Mouse (Mus musculus) retina, embryonic 14.5 days (tissue): ENCODE results near the gene Enam.
A peak's percentile ranks its signal among the peaks of the same experiment; 100 is the strongest.
"Not testable (repeated sequence)": the region's sequence is repeated elsewhere in the genome, so short reads cannot be mapped to it uniquely, and the experiment has no call there.

Experiments
- DNase-seq: peaks from one replicate; pipeline ENCODE4 v3.0.0-alpha.2; 2015; ENCODE audit warnings: low spot score

The Enam gene

DNA sequence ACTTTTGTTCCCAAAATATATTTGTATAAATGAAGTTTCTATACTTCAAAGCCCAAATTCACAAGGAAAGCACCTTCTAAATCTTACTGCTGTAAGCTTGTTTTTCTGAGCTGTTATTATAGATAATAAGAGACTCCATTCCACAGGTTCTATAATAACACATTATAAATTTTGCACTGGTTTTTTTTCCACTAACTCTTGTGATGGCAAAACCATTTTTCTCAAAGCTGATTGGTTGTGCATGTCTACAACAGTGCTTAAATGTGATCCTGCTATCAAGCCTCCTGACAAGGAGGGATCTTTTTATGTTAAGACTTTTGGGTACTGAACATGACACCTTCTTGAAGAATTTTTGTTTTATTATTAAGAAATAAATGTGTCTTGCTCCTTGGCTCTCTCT lies at the start of gene Enam:
Enam (plus strand) TSS at position 301 of the 400 bp plus-strand sequence.
- DNase-seq, result no peak

DNA sequence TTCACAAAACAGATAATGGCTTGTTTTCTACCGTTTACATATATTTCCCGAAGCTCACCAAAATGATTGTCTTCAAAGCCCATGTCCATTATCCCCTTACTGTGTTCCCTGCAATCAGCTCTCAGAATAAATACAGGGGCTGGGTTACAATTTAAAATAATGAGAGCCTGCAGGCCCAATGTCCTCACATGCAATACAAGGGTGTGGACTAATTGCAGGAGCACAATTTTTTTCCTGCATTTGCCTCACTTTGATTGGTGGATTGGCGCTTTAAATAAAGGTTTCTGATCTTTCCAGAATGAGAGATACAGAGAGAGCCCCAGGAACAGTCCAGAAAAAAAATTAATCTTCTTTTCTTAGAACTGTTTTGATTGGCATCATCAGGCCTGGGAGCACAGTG lies 32.1 kb upstream of the Enam start, which contains the start of gene Ambn:
Ambn (plus strand) TSS at position 301 of the 400 bp plus-strand sequence.
- no peak for DNase-seq

DNA sequence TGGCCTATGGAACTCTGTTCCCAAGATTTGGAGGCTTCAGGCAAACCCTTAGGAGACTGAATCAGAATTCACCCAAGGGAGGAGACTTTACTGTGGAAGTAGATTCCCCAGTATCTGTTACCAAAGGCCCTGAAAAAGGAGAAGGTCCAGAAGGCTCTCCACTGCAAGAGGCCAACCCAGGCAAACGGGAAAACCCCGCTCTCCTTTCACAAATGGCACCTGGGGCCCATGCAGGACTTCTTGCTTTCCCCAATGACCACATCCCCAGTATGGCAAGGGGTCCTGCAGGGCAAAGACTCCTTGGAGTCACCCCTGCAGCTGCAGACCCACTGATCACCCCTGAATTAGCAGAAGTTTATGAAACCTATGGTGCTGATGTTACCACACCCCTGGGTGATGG lies 20.3 kb upstream of the Enam start:
- DNase-seq, result no peak

DNA sequence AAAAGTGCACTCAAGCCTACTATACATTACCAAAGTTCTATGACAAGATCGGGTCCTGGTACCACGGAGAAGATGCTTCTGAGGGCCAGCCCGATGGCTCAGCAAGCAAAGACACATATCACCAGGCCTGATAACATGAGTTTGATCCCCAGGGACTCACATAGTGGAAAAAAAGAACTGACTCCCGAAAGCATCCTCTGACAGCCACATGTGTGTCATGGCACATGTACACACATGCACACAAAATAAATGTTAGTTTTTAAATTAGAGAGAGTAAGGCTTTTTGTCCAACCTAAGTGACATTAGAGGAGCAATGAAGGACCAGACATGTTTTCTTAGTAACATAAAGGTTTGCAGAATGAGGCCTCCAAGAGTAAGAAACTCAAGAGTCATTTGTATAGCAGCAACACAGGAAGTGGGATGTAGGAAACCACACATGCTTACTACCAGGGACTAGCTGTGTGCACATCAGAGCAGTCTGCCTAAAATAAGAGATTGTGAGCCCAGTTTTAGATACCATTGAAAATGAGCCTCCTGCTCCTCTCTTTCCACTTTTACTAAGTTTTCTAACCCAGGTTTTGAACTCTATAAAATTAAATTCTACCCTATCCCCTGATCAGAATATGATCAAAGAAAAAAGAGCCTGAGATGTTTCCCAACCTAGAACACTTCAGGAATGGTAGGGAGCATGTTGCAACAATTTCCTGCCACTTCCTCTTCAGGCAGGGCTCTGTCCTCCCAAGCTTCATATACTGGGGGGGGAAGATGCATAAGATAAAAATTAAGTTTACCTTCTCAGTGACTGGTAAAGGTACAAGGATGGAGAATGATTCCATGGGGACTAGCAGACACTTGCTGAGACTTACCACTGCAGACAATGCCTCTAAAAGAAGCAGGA lies 18.7 kb upstream of the Enam start:
- no peak for DNase-seq

DNA sequence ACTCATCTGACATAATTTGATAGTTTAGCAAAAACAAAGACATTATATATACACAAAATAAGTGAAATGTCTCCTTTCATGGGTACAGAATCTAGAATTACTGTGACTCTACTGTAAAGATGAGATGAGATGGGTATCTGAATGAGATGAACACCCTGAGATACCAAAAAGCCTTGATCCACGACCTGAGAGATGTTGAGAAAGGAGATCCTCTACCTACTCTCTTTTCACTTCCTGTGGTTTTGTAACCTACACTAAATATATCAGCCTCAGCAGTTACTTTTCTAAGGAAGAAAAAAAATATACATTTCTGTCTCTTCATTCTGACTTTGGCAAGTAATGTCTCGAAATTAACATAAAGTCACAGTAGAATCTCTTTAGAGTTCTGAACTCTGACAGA lies 1.2 kb downstream of the Enam start:
- no peak for DNase-seq

DNA sequence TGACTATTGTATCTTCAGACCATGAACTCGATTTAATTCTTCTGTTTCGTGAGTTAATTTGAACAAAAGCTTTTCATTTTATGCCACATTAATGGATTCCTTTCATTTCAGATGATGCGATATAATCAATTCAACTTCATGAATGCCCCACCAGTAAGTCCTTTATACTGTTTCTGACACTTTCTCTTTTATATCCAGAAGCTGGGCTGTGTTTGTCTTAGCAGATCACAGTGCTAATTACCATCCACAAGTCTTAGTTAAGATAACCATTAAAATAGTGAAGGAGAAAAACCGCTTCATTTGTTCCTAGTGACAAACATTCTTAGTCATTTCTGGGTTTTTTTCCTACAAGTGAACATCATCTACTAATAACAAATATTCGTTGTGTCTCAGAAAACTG lies 3.3 kb downstream of the Enam start:
- peak; percentile 2 for DNase-seq

DNA sequence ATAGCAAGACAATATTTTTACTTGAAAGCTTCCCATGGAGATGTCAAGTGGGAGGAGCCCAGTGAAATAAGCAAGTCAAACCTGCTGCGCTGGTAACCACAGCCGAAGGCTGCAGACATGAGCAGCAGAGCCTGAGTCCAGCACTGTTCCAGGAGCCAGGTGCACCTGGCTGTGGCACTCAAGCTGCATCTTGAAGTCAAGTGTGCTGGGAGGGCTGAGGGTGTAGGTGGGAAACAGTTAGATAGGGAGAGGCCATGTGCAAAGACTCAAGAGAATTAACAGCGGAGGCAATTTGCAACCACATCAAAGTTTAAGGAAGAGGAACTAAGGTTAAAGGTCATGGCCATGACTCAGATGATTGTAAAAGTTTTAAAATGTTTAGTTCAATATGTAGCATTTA lies 12.0 kb downstream of the Enam start:
- DNase-seq, result no peak

DNA sequence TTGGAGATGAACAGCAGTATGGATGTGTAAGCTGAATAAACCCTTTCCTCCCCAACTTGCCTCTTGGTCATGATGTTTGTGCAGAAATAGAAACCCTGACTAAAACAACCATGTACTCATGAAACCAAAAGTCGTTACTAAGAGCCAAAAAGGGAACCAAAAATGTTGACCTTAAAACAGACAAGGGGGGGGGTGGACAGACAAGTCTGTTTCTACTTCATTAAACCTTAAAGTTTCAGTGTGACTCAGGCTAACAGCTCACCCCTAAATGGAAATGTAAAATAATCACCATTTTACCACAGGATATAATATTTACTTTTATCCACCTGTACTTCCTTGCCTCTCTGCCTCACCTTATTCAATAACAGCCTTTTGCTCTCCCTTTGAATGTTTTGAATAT lies 20.8 kb downstream of the Enam start:
- no peak for DNase-seq

DNA sequence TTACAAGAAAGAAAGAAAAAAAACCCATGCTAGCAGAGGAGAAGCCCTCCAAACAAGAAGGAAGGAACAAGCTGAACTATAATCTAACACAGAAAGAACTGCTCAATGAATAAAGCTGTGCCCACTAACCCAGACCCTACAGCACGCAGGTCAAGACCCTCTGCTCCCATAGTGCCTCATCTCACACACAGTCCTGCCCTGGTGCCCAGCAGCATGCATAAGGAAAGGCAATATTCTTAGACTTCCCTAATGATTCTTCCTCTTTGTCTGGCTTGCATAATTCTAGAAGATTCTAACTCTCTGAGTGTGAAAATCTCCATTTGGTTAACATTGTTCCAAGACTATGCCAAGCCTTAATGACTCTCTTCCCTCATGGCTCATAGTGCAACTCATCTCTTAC lies 21.2 kb downstream of the Enam start:
- DNase-seq, result no peak

DNA sequence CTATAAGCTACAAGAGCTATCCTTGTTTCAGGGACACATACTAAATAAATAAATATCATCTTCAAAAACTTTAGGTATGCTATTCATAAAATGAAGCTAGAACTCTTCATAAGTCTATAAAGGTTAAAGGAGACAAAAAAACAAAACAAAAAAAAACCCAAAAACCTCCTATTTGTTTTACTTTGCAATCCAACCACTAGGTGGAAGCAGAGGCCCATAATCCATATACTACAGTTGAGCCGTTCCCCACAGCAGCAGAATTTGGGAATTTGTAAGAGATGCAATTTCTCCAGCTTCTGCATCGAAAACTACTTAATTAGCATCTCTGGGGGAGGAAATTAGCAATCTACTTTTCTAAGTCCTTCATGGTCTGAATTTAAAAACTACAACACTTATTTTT lies 31.5 kb downstream of the Enam start:
- DNase-seq, result peak; percentile 79

DNA sequence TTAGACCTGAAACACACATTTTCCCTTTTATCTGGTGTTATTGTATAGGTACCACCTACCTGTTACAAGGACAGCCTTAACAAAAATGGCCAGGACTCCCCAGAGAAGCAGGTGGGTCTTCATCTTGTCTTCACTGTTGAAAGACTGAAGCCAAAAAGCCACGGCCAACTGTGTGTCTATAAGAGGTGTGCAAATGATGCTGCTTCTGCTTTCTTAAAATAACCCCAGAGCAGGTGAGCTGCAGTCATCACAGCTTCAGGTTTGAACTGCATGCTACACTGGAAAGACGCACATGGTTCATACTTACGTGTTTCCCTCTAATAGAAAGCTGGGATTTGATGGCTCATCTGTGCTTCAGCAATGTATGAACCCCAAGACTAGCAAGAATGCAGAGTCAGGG lies 39.9 kb downstream of the Enam start, which contains the start of gene Jchain:
Jchain (minus strand) TSS at position 235 of the 400 bp plus-strand sequence.
- DNase-seq, result no peak

DNA sequence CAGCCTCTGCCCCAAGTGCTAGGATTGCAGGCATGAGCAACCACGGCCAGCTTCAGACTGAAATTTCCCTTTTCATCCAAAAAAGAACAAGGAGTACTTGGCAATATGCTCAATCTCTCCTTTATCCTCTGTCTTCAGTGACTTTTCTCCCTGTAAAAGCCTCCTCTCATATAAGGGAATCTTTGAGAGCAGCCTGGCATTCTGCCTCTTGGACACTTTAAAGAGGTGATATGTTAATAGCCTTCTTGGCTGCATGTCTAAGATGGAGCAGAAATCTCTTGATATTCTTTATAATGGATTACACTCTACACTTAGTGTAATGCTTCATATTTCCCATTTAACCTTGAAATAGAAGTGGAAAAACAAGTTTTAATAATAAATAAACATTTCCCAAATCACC lies 43.1 kb downstream of the Enam start:
- no peak for DNase-seq

DNA sequence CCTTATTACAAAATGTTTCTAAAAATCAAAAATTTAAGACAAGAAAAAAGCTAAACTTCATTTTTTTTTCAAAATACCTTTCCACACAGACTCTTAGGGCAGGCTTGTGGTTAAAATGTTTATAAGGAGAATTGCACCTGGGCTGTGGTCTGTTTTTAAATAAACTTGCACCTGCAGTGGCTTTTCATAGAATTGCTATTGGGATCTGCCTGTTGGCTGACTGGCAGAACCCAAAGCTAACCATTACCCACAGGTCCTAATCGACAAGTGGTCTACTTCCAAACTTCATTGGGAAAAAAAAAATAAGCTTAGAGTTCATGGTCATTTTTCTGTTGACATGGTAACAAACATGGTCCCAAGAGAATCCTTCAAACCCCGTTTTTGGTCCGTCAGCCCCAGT lies 46.9 kb downstream of the Enam start:
- DNase-seq, result no peak

DNA sequence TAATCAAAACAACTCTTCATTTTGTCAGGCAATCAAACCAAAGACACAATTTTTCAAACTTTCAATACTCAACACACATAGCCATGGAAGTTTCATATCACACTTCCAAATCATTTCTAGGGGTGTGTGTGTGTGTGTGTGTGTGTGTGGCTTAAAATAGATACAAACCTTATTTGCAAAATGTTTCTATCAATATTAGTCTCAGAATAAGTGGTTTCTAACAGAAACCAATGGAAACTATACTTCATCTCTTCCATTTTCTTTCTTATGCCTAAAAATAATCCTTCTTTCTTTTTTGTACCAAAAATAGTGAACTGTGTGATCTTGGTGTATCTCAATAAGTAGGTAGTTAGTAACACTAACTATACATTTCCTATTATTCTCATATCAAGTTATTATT lies 53.1 kb downstream of the Enam start:
- DNase-seq, result no peak

DNA sequence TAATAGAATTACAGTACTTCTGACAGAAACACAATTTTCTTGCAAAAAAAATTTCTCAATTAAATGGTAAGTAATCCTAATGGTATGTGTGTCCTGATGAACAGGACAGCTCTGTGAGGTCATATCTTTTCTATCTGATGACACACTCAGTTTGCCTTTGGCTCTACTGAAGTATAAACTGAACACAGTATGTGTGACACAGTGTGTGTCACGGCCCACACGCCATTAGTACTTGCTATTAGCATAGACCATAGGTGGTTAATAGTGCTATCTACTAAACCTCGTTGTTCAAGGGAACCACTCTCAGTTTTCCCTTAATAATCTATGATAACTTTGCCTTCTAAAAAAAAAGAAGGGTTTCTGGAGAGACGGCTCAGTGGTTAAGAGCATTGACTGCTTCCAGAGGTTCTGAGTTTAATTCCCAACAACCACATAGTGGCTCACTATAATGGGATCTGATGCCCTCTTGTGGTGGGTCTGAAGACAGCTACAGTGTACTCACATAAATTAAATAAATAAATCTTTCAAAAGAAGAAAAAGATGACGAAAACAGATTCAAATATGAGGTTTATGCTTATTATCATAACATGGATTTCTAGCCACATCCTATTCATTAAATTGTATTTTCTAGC lies 55.0 kb downstream of the Enam start:
- DNase-seq, result peak; percentile 69

DNA sequence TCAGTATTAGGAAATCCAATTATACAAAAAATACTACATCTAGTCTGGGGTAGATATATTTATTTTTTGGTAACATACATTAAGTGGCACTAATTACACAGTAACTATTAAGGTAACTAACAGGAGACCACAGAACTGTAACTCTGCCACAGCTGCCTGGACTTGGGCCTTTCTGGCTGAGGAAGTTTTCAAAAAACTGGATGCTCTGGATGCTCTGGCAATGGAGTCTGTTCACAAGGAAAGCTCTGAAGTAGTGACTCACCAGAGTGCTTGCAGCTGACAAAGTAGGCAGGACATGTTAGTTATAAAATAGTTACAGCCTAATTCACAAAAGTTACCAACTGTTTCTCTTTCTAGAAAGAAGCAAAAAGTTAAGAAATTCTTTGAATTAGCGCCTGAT lies 56.6 kb downstream of the Enam start:
- not testable (repeated sequence) for DNase-seq

DNA sequence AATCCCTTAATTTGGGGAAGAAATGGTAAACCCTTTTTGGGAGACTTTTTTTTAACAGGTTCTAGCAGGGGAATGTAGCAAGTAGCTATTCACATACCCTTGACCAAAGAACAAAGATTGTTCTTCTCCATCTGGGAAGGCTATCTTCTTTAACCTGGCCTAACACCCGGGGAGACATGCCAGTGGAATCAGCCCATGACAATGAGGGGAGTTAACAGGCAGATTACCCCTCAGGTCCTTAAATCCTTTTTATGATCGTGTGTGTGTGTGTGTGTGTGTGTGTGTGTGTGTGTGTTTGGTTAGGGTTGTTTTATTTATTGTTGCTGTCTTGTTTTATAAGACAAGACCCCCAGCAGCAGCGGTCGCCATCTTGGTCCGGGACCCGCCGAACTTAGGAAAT lies 57.8 kb downstream of the Enam start:
- no peak for DNase-seq

DNA sequence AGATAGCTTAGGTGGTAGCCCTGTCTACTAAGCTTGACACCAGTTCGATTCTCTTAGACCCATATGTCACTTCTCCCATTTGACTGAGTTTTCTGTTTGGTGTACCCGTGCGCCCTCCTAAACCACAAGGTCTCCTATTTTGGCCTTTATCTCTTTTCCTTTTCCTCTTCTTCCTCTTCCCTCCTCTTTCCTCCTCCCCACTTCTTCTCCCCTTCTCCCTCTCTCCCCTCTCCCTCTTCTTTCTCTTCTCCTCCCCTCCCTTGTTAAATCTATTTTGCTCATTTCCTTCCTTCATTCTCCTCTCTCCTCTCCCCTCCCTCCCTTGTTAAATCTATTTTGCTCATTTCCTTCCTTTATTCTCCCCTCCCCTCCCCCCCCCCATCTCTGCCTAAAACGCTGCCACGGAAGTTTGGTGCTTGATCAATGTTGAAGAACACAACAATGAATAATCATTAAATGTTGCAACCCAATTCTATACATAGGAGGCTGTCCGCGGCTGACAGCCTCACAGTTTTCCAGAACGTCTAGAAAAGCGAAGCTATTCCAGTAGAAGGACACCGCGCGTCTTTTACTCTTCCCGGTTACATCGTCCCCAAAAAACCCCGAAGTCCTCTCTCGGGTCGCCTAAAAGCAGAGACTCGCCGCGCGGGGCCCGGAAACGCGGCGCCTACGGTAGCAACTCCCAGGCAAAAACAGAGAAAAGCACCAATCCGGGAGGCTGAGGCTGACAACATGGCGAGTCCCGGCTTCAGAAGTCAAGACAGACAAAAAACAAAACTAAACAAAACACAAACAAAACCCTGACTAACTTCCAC lies 65.7 kb downstream of the Enam start:
- no peak for DNase-seq

DNA sequence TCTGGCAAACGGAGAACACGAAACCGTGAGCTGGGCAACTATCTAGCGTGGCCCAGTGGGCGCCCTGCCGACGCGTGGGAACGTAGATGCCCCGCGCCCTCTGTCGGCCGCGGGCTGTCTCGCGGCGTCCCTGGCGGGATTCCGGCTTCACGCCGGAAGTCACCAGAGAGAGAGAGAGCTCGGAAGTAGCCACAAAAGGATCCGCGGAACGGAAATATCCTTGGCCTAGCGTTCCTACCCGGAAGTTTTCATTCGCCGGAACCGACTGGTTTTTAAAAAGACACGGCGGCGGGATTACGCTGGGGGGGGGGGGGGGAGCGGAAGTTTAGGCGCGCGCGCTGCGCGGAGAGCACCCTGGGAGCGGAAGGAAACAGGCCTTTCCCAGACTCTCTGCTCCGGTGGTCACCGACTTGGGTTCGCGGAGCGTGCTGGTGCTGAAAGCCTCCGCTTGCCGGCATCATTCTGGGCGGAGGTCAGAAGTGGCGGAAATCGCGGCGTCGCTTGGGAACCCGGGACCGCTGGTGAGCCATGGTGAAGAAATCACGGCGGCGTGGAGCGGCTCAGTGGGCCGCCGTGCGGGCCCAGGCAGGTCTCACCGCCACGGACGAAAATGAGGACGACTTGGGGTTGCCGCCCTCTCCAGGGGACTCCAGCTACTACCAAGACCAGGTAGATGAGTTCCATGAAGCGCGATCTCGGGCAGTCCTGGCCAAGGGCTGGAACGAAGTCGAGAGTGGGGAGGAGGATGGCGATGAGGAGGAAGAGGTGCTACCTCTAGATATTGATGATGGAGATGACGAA lies 66.5 kb downstream of the Enam start, which contains the start of gene Utp3:
Utp3 (plus strand) TSS at position 377 of the 801 bp plus-strand sequence.
- peak; percentile 100 for DNase-seq
